In the genomic region with DNA sequence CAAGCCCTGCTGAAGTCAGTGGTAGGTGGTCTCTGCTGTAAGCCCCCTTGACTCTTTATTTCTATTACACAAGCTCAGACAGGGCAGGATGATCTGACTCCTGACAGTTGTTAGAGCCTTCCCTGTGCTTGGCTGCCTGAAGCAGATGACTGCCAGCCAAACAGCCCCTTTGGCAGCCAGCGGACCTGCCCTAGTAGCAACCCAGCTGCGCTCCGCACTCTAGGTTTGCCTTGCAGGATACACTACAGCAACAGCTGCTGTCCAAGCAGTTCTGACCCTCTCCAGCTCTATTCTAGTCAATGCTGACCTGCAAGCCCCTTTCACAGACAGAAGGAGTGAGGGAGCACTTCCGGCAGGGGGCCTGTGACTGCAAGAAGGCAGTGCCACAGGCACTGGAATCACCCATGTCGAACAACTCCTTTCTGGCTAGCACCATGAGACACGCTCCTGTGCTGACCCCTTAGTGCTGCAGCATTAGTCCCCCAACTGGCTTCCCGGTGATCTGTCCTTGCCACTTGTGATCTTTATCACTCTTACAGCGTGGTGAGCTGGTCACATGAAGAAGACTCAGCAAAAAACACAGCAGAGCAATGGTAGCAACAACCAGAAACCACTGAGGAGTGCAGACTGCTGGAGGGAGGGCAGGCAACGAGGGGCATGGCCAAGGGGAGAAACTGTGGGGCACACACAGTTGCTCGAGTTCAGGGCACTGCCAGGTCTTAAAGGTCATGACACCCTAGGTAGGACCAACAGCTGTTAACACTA, we compare ENCODE assay signal across 11 mouse cellular contexts. TPM values are rescaled to one million over a fixed set of nuclear protein-coding genes. Genes with fewer than 3 reads are reported as not detected.
DNase-seq lines count a peak whose midpoint lies in the region; ATAC-seq lines count a peak whose summit lies in the region.
"Had no signal": no experiment of that assay in that cellular context is flagged by ENCODE, and none has a peak within 500 bp of the region (broad histone marks: within the 10 kb centered on the region; RNA-seq: fewer than 3 reads in every experiment).

No protein-coding gene starts in this region.

- peak; percentile 30; the same call in 1 of the 2 replicates for ATAC-seq in forebrain, embryonic 13.5 days
- no peak for ATAC-seq in forebrain, embryonic 12.5 days (ENCODE audit: low FRiP score)
- ATAC-seq in lung, embryonic 15.5 days (ENCODE audit: borderline replicate concordance, extremely low read depth, low FRiP score, low TSS enrichment): peak; percentile 27; the same call in 1 of the 2 replicates
- ATAC-seq in granulocyte monocyte progenitor cell, adult 5-6 weeks (replicated peaks; ENCODE audit: poor library complexity, severe bottlenecking): peak; percentile 42
- ATAC-seq in megakaryocyte-erythroid progenitor cell, adult 5-6 weeks (replicated peaks; ENCODE audit: low FRiP score, low TSS enrichment, poor library complexity, severe bottlenecking): peak; percentile 17; the same call in 1 of the 2 replicates

- H3K4me3 ChIP-seq in forebrain, embryonic 13.5 days: no peak overlapping the region
- no peak overlapping the region for H3K4me3 ChIP-seq in forebrain, embryonic 12.5 days (replicated peaks)
- H3K4me3 ChIP-seq in lung, embryonic 15.5 days: no peak overlapping the region
- H3K4me3 ChIP-seq: embryonic facial prominence, embryonic 12.5 days; heart, adult 2 months had no signal

- H3K4me2 ChIP-seq in forebrain, embryonic 13.5 days: no peak overlapping the region
- no peak overlapping the region for H3K4me2 ChIP-seq in forebrain, embryonic 12.5 days
- no peak overlapping the region for H3K4me2 ChIP-seq in lung, embryonic 15.5 days
- H3K4me2 ChIP-seq: embryonic facial prominence, embryonic 12.5 days had no signal

- no peaks in the 10 kb centered on the region for H3K9me3 ChIP-seq in forebrain, embryonic 13.5 days (replicated peaks)
- H3K9me3 ChIP-seq in forebrain, embryonic 12.5 days: no peaks in the 10 kb centered on the region
- H3K9me3 ChIP-seq in lung, embryonic 15.5 days: no peaks in the 10 kb centered on the region
- H3K9me3 ChIP-seq: embryonic facial prominence, embryonic 12.5 days had no signal

- H3K36me3 ChIP-seq in forebrain, embryonic 13.5 days (ENCODE audit: poor library complexity, severe bottlenecking): no peaks in the 10 kb centered on the region
- no peaks in the 10 kb centered on the region for H3K36me3 ChIP-seq in forebrain, embryonic 12.5 days (replicated peaks)
- H3K36me3 ChIP-seq in lung, embryonic 15.5 days: no peaks in the 10 kb centered on the region
- H3K36me3 ChIP-seq: embryonic facial prominence, embryonic 12.5 days had no signal

- H3K4me1 ChIP-seq in forebrain, embryonic 13.5 days: peaks cover 22% of the 10 kb centered on the region
- peaks cover 17% of the 10 kb centered on the region for H3K4me1 ChIP-seq in forebrain, embryonic 12.5 days
- H3K4me1 ChIP-seq in lung, embryonic 15.5 days: peaks cover 17% of the 10 kb centered on the region

- H3K9ac ChIP-seq in forebrain, embryonic 13.5 days: no peak overlapping the region
- no peak overlapping the region for H3K9ac ChIP-seq in forebrain, embryonic 12.5 days
- no peak overlapping the region for H3K9ac ChIP-seq in lung, embryonic 15.5 days
- H3K9ac ChIP-seq: embryonic facial prominence, embryonic 12.5 days had no signal

- no peak for DNase-seq in lung, postnatal 14 days
- DNase-seq in spleen, postnatal 36 days (ENCODE audit: low spot score in 2 of 2): no peak
- no peak for DNase-seq in layer of hippocampus, adult 8-10 months (ENCODE audit: low spot score in 2 of 2)
- DNase-seq: B cell, adult 2 months had no signal

- no peaks in the 10 kb centered on the region for H3K27me3 ChIP-seq in forebrain, embryonic 13.5 days
- 0 out of 2 replicates have a peak, but pooled peaks cover 3% of the 10 kb centered on the region for H3K27me3 ChIP-seq in forebrain, embryonic 12.5 days
- H3K27me3 ChIP-seq in lung, embryonic 15.5 days: no peaks in the 10 kb centered on the region
- H3K27me3 ChIP-seq: embryonic facial prominence, embryonic 12.5 days had no signal

- 79% methylated on average over 10 of the region's 10 CpGs for WGBS in forebrain, embryonic 13.5 days
- 77% methylated on average over 10 of the region's 10 CpGs for WGBS in forebrain, embryonic 12.5 days
- WGBS in lung, embryonic 15.5 days: 51% methylated on average over 10 of the region's 10 CpGs

- H3K27ac ChIP-seq in forebrain, embryonic 13.5 days: no peak overlapping the region
- H3K27ac ChIP-seq in forebrain, embryonic 12.5 days: no peak overlapping the region
- H3K27ac ChIP-seq in lung, embryonic 15.5 days: no peak overlapping the region
- H3K27ac ChIP-seq: embryonic facial prominence, embryonic 12.5 days; heart, adult 2 months had no signal

RNA-seq across cellular contexts. Expression of a gene that starts 8.1 kb away (rescaled TPM):
- polyA plus RNA-seq in forebrain, embryonic 13.5 days (2015; fragmentation: Nextera tagmentation; extraction: Ambion mirVana): 123 and 133 TPM in 2 replicates
- 109 and 111 TPM in 2 replicates for polyA plus RNA-seq in forebrain, embryonic 12.5 days (2016; fragmentation: Nextera tagmentation; extraction: Ambion mirVana)
- 70.1 and 83.0 TPM in 2 replicates for polyA plus RNA-seq in lung, embryonic 15.5 days (2015; fragmentation: Nextera tagmentation; extraction: Ambion mirVana)
- total RNA-seq in granulocyte monocyte progenitor cell, adult 5-6 weeks (2014; fragmentation: Nextera tagmentation): 12.5 and 20.4 TPM in 2 replicates
- total RNA-seq in granulocyte monocyte progenitor cell, adult 5-6 weeks (2017): 26.4 and 28.8 TPM in 2 replicates
- 11.3 and 22.4 TPM in 2 replicates for total RNA-seq in megakaryocyte-erythroid progenitor cell, adult 5-6 weeks (2014; fragmentation: Nextera tagmentation)
- 12.7 and 28.2 TPM in 2 replicates for total RNA-seq in megakaryocyte-erythroid progenitor cell, adult 5-6 weeks (2017)
- 10 to 100 TPM; 53.1 to 76.0 (median 68.5) TPM for total RNA-seq in layer of hippocampus, adult 8-10 months (2022)
